Mouse (Mus musculus): ENCODE data around the gene Apaf1. TPM values are rescaled to one million over a fixed set of nuclear protein-coding genes. Genes with fewer than 3 reads are reported as not detected.

The Apaf1 gene
- total RNA-seq, 2 experiments from 2014 or later = 14.8 to 16.5 TPM

DNA sequence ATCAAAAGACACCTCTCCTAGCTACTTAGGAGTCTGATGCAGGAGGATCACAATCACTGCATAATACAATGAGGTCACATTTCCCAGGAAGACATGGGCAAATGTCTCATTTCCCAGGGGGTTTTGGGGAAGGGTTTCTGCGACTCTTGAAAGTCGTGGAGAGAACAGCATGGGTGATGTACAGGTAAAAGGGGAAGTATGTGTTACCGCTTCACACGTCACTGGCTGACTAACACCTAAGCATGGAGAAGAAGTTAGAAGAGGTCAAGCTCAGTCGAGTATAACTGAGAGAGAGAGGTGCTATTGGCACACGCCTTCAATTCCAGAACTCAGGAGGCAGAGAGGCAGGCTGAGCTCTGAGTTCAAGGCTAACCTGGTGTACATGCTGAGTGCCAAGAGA is 92.2 kb downstream of the Apaf1 start:
- no peak for DNase-seq (ENCODE audit: low spot score in 2 of 2)

DNA sequence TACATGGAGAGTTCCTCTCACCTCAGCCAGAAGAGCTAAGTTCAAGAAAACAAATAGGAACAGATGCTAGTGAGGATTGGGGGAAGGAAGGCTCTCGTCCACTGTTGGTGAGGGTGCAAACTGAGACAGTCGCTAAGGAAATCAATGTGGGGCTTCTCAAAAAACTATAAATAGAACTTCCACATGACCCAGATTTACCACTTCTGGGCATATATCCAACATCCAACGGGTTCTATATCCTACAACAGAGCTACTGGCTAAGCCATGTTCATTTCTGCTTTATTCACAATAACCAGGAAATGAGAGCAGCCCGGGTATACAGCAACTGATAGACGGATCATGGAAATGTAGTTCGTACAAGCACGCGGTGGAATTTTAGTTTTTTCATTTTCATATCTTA is 99.5 kb downstream of the Apaf1 start:
- no peak for DNase-seq (ENCODE audit: low spot score in 2 of 2)

DNA sequence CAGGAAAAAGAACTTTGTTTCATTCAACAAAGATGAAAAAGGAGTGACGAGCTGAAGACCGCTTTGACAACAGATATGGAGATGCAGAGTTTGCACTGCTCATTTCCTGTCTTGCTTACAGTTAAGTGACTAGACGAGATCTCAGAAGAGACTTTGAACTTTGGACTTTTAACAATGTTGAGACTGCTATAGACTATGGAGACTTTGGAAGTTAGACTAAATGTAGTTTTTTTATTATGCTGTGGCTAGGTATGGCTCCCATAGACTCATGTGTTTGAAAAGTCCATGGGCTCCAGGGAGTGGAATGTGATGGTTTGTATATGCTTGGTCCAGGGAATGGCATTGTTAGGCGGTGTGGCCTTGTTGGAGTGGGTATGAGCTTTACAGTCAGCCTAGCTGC is 100.8 kb downstream of the Apaf1 start:
- DNase-seq (ENCODE audit: low spot score in 2 of 2) = no peak

DNA sequence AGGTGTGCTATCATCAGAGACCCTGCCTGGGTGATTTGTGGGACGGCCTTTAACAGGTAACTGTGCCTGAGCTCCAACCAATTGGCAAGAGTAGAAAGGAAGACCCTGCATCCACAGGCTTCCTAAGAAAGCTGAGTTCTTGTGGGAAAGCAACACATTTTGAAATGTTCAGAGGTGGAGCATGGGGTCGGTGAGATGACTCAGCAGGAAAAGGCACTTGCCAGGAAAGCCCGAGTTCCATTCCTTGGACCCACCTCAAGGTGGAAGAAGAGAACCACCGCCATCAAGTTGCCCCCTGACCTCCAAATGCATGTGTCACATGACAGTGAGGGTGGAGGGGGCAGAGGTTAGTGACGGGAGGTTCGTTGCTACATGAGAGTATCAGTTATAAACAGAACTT is 108.1 kb downstream of the Apaf1 start:
- no peak for DNase-seq (ENCODE audit: low spot score in 2 of 2)

DNA sequence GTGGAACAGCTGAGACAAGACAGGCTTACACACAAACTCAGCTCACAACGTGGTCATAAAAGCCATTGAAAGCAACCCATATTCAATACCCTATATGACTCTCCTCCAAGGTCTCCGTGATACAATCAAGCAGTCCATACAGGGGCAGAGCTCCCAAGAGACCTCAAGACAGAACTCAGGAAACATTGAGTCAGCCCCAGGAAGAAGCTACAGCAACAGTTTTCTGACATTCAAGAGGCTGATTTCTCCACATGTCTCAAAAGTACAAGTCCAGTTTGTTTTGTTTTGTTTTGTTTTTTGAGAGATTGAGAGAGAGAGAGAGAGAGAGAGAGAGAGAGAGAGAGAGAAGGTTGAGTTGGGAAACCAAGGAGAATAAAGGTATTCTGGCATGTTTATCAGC is 108.5 kb downstream of the Apaf1 start:
- DNase-seq (ENCODE audit: low spot score in 2 of 2) = no peak

DNA sequence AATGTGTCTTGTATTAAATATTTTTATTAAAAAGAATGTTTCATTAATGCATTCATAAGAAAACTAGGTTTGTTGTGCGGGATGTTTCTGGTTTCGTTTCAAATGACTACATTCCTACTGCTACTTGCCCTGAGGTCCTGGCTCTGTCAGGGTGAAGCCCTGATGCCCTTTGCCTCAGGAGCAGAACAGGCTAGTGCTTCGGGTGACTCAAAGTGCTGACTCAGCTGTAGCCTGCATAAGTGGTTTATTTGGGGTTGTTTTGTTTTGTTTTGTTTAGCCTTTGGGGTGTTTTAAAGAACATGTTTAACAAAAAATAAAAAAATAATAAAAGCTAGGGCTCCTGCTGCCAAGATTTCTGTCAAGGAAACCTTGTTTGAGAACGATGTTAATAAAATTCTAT is 112.0 kb downstream of the Apaf1 start:
- DNase-seq (ENCODE audit: low spot score in 2 of 2) = no peak

- DNase-seq (ENCODE audit: low spot score in 2 of 2) = no peak
Observed at GRCm38 (mm10) chr10:90969355-90970174, 113.0 kb downstream of the Apaf1 start.

- DNase-seq (ENCODE audit: low spot score in 2 of 2) = no peak
Observed at GRCm38 (mm10) chr10:90968247-90968646, 114.3 kb downstream of the Apaf1 start.

DNA sequence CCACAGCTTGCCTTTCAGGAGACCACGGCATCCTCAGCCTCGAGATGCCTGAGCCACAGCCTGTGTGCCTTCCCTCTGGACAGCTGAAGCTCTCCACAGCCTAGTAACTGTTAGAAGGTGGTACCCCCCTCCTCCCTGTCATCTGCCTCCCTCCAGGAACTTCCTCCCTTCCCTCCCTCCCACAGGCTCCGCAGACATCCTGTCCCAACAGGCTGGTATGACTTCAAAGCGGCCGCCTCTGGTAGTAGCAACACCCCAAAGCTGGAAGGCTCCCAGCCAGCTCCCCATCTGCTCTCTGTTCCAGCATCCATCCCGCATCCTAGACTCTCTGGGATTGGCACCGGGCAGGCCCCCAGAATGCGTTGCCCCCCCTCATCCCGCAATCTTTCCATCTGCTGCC is 115.7 kb downstream of the Apaf1 start:
- no peak for DNase-seq (ENCODE audit: low spot score in 2 of 2)

GRCm38 (mm10) chr10:90965671-90966315 is 116.8 kb downstream of the Apaf1 start:
- no peak for DNase-seq (ENCODE audit: low spot score in 2 of 2)

DNA sequence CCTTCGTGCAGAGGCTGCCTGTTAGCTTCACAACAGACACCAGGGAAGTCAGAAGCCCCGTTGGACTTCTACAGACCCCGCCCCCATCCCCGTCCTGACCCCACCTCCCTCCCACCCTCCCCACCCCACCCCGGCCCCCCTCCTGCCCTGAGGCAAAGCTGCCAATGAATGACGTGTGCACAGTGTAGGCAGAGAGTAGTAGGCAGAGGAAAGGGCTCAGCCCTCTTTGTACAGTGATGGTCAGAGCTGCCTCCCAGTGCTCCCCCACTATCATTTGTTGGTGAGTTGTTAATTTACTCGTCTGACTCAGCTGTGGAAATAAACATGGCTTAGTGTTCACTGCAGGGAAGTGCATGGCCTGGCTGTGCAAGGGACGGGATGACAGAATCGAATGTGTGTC is 118.1 kb downstream of the Apaf1 start:
- no peak for DNase-seq (ENCODE audit: low spot score in 2 of 2)

- DNase-seq (ENCODE audit: low spot score in 2 of 2) = no peak
Observed at GRCm38 (mm10) chr10:90960374-90960773, 122.2 kb downstream of the Apaf1 start.

- no peak for DNase-seq (ENCODE audit: low spot score in 2 of 2)
Observed at GRCm38 (mm10) chr10:90953821-90954220, 128.7 kb downstream of the Apaf1 start.

- no peak for DNase-seq (ENCODE audit: low spot score in 2 of 2)
Observed at GRCm38 (mm10) chr10:90953103-90953709, 129.4 kb downstream of the Apaf1 start.

DNA sequence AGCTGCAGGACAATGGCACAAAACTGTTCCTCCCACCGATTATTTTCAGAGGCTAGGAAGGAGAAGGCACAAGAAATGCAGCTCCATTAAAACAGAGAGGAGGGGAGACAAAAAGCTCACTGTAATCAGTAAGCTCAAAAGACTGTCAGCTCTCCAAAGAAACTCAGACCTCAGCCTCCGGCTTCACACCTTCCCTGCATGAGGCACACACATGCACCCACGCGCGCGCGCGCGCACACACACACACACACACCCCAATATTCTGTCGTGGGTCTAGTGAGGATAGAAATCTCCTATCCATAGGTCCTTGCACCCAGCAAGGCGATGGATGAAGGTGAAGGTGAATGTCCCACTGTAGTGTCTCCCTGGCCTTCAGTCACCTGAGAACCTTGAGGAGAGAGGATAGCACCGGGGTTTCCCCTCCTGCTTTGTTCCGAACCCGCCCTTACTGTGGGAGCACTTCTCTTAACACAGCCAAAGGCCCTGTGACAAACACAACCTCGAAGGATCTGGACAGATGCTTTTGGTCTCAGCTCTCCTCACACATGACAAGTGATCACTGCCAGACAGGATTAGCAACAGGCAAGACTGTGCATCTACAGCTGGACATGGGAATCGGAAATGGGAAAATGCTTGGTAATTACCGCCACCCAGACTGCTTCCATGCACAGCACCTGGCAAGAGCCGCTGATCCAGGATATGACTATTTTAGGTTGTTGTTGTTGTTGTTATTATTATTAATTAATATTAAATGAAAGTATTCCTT is 134.8 kb downstream of the Apaf1 start:
- DNase-seq (ENCODE audit: low spot score in 2 of 2) = no peak

DNA sequence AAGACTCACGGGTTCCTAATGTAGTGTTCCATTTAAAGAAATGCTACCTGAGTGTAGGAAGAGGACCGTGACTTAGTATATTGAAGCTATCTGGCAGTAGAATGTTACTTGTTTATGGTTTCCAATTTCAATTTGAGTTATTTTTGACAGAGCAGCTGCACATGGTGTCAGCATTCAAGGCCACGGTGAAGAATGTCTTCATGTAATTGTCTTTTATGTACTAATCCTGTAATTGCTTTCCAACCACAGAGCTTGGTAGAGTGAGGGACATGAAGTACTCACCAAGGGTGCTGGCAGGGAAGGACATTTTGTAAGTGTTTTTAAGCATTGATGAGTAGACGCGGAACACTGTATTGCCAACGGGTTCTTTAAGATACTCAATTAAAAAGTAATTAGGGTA is 135.5 kb downstream of the Apaf1 start:
- DNase-seq (ENCODE audit: low spot score in 2 of 2) = no peak

- DNase-seq (ENCODE audit: low spot score in 2 of 2) = no peak
Observed at GRCm38 (mm10) chr10:90942001-90942700, 140.4 kb downstream of the Apaf1 start.

GRCm38 (mm10) chr10:90940521-90941520 is 141.7 kb downstream of the Apaf1 start:
- no peak for DNase-seq (ENCODE audit: low spot score in 2 of 2)
